Mouse (Mus musculus) G1E (cell line): ENCODE measurements at regions not wholly inside any gene's neighbourhood (a gene's known extent, or its start where the extent isn't known, plus 50 kb on each side); places are given as distances from the start of the nearest gene placed in this dataset.

Experiments used
- ATAC-seq: 2 replicates; pipeline ENCODE4 v1.8.0; 2016; ENCODE audit warnings: mild to moderate bottlenecking; ENCODE audit not compliant: insufficient number of reproducible peaks, poor library complexity, low FRiP score, severe bottlenecking; ENCODE audit errors: extremely low read depth
- DNase-seq: peaks from one replicate; pipeline ENCODE4 v3.0.0; 2012; ENCODE audit warnings: low spot score
- H3K27me3 ChIP-seq: 2 replicates; pipeline ENCODE4 v1.6.1; 2012; ENCODE audit warnings: mild to moderate bottlenecking, low read length, inconsistent platforms; ENCODE audit not compliant: insufficient read depth
- H3K36me3 ChIP-seq: replicated peaks from 2 replicates; pipeline ENCODE3; 2012; ENCODE audit warnings: mild to moderate bottlenecking, inconsistent platforms
- H3K4me1 ChIP-seq: 2 replicates; pipeline ENCODE4 v1.6.1; 2012; ENCODE audit warnings: low read depth, low read length, inconsistent platforms, mixed read lengths; ENCODE audit not compliant: insufficient read depth
- H3K4me3 ChIP-seq: 2 replicates; pipeline ENCODE4 v1.5.1; 2012; ENCODE audit warnings: low read depth, mild to moderate bottlenecking, inconsistent platforms, low read length, moderate library complexity, mixed read lengths
- H3K9me3 ChIP-seq: replicated peaks from 2 replicates; pipeline ENCODE4 v1.6.1; 2012; ENCODE audit warnings: inconsistent platforms
- CTCF ChIP-seq: IDR thresholded peaks from 2 replicates; pipeline ENCODE4 v1.5.1; 2012; ENCODE audit warnings: low read depth, low read length, inconsistent platforms, mixed read lengths
- GATA1 ChIP-seq: IDR thresholded peaks from 2 replicates; pipeline ENCODE4 v1.6.1; 2012; ENCODE audit warnings: borderline replicate concordance, low read length, inconsistent platforms, mixed read lengths
- GATA2 ChIP-seq: IDR thresholded peaks from 2 replicates; pipeline ENCODE4 v1.6.1; 2012; ENCODE audit warnings: low read depth, low read length, inconsistent platforms, borderline replicate concordance
- POLR2AphosphoS5 ChIP-seq: IDR thresholded peaks from 2 replicates; pipeline ENCODE4 v1.6.1; 2012; ENCODE audit warnings: low read depth, low read length, inconsistent platforms; ENCODE audit not compliant: insufficient replicate concordance
- TAL1 ChIP-seq: conservative IDR thresholded peaks from 2 replicates; pipeline ENCODE4 v1.6.1; 2012; ENCODE audit warnings: low read depth, low read length, inconsistent platforms, mixed read lengths

- ATAC-seq (no peak), DNase-seq (no peak)
- Histone ChIP-seq H3K4me1 (no peaks in the 10 kb centered on the region), H3K9me3 (peaks cover 52% of the 10 kb centered on the region), H3K4me3 (no peak overlapping the region), H3K36me3 (no peaks in the 10 kb centered on the region), H3K27me3 (no peaks in the 10 kb centered on the region)
- TF ChIP-seq TAL1 (no peak), CTCF (no peak), GATA2 (no peak), GATA1 (no peak), POLR2AphosphoS5 (no peak)
These were observed 367.9 kb downstream of the Glrx3 start for GRCm38 (mm10) chr7:137805361-137805760.

GRCm38 (mm10) chr7:137812839-137813238 is 375.4 kb downstream of the Glrx3 start:
- H3K9me3 ChIP-seq = peaks cover 49% of the 10 kb centered on the region
- H3K36me3 ChIP-seq = no peaks in the 10 kb centered on the region
- DNase-seq = no peak
- no peaks in the 10 kb centered on the region for H3K4me1 ChIP-seq
- TF ChIP-seq POLR2AphosphoS5 (no peak), GATA1 (no peak), GATA2 (no peak), CTCF (no peak), TAL1 (no peak)
- H3K27me3 ChIP-seq = no peaks in the 10 kb centered on the region
- ATAC-seq = no peak
- H3K4me3 ChIP-seq = no peak overlapping the region

GRCm38 (mm10) chr7:137840520-137840919 is 403.1 kb downstream of the Glrx3 start:
- Histone ChIP-seq H3K4me1 (no peaks in the 10 kb centered on the region), H3K4me3 (no peak overlapping the region), H3K9me3 (peaks cover 60% of the 10 kb centered on the region), H3K36me3 (no peaks in the 10 kb centered on the region), H3K27me3 (no peaks in the 10 kb centered on the region)
- ATAC-seq = no peak
- TF ChIP-seq GATA2 = no peak
- no peak for TF ChIP-seq GATA1
- TF ChIP-seq CTCF = no peak
- no peak for TF ChIP-seq POLR2AphosphoS5
- TF ChIP-seq TAL1 = no peak
- DNase-seq = no peak

GRCm38 (mm10) chr7:137841044-137841443 is 403.6 kb downstream of the Glrx3 start:
- no peaks in the 10 kb centered on the region for H3K27me3 ChIP-seq
- no peak for ATAC-seq
- no peaks in the 10 kb centered on the region for H3K36me3 ChIP-seq
- TF ChIP-seq GATA1 (no peak), POLR2AphosphoS5 (no peak), TAL1 (no peak), CTCF (no peak), GATA2 (no peak)
- no peaks in the 10 kb centered on the region for H3K4me1 ChIP-seq
- peaks cover 55% of the 10 kb centered on the region for H3K9me3 ChIP-seq
- no peak overlapping the region for H3K4me3 ChIP-seq
- no peak for DNase-seq

DNA sequence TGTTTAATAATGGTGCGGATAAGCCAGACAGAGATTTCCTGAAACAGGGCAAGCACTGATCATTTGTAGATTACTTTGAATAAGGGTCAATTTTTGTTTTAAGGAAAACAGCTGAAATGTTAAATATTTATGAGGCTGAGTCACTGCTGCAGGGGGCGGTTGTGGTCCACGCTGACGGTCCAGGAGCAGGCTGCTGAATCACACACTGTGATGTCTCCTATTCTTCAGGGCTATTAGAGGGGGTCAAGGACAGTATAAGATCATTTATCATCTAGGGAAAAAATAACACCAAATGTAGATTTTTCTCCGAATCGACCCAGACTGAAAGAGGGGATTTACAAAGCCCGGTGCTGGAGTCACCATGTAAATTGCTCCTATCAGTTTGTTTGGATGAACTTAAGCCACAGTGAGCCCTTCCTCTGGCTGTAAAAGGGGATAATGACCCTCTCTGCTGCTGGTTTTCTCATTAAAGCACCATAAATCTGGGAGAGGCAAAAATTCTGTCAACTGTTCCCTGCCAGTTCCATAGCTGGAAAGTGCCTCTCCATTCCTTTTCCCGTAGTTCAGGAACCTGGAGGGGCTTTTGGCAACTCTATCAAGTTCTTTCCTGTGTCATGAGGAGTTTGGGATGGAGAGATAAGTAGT is 404.2 kb downstream of the Glrx3 start:
- ATAC-seq = no peak
- Histone ChIP-seq H3K36me3 (no peaks in the 10 kb centered on the region), H3K9me3 (peaks cover 57% of the 10 kb centered on the region), H3K27me3 (no peaks in the 10 kb centered on the region), H3K4me1 (no peaks in the 10 kb centered on the region), H3K4me3 (no peak overlapping the region)
- TF ChIP-seq POLR2AphosphoS5 (no peak), GATA2 (no peak), TAL1 (no peak), CTCF (no peak), GATA1 (no peak)
- no peak for DNase-seq

- TF ChIP-seq POLR2AphosphoS5 = no peak
- no peak for TF ChIP-seq TAL1
- TF ChIP-seq GATA1 = no peak
- TF ChIP-seq CTCF = no peak
- H3K27me3 ChIP-seq = no peaks in the 10 kb centered on the region
- no peaks in the 10 kb centered on the region for H3K4me1 ChIP-seq
- peaks cover 62% of the 10 kb centered on the region for H3K9me3 ChIP-seq
- H3K4me3 ChIP-seq = no peak overlapping the region
- no peak for ATAC-seq
- H3K36me3 ChIP-seq = no peaks in the 10 kb centered on the region
- no peak for DNase-seq
These were observed 410.4 kb downstream of the Glrx3 start for GRCm38 (mm10) chr7:137847856-137848255.
